ENCODE assay signal across 12 mouse cellular contexts in genomic region chr10:23609270-23609914, GRCm38 (mm10).
DNase-seq lines count a peak whose midpoint lies in the region; ATAC-seq and TF ChIP-seq lines count a peak whose summit lies in the region.
"Had no signal": no experiment of that assay in that cellular context is flagged by ENCODE, and none has a peak within 500 bp of the region (broad histone marks: within the 10 kb centered on the region; RNA-seq: fewer than 3 reads in every experiment).

No protein-coding gene starts in this region.

- no peaks in the 10 kb centered on the region for H3K79me2 ChIP-seq in heart, adult 2 months (replicated peaks; ENCODE audit: control insufficient read depth, insufficient read depth, low read length)

- TF ChIP-seq CTCF in heart, adult 2 months (IDR thresholded peaks at IDR 0.05), result no peak

- no peak for TF ChIP-seq EP300 in heart, adult 2 months (IDR thresholded peaks at IDR 0.05; ENCODE audit: insufficient read depth, low read depth, low read length)

- WGBS in forebrain, embryonic 12.5 days, result 66% methylated on average over 18 of the region's 18 CpGs
- 80% methylated on average over 18 of the region's 18 CpGs for WGBS in forebrain, embryonic 10.5 days
- 65% methylated on average over 18 of the region's 18 CpGs for WGBS in heart, adult 2 months

- DNase-seq in forebrain, embryonic 10.5 days (ENCODE audit: extremely low spot score, low spot score), result no peak
- DNase-seq in right cerebral cortex, adult 18-20 months, result peak; percentile 9
- no peak for DNase-seq in right cerebral cortex, postnatal 4 days
- peak; percentile 32 for DNase-seq in gastrocnemius, postnatal 14 days
- DNase-seq in retina, embryonic 14.5 days (ENCODE audit: low spot score), result peak; percentile 50
- no peak for DNase-seq in ovary, adult 18-20 months (ENCODE audit: low spot score)
- DNase-seq in heart, adult 2 months, result no peak
- DNase-seq: adrenal gland, postnatal 25 days; heart, postnatal 36 days; kidney, adult 9 months had no signal

- no peak overlapping the region for H3K27ac ChIP-seq in forebrain, embryonic 12.5 days
- H3K27ac ChIP-seq in forebrain, embryonic 10.5 days, result no peak overlapping the region
- H3K27ac ChIP-seq in heart, adult 2 months, result no peak overlapping the region

- H3K36me3 ChIP-seq in forebrain, embryonic 12.5 days (replicated peaks), result no peaks in the 10 kb centered on the region
- no peaks in the 10 kb centered on the region for H3K36me3 ChIP-seq in forebrain, embryonic 10.5 days (replicated peaks)
- no peaks in the 10 kb centered on the region for H3K36me3 ChIP-seq in heart, adult 2 months (ENCODE audit: control insufficient read depth, insufficient read depth, low read length)

- no peak overlapping the region for H3K4me3 ChIP-seq in forebrain, embryonic 12.5 days (replicated peaks)
- H3K4me3 ChIP-seq in forebrain, embryonic 10.5 days, result no peak overlapping the region
- no peak overlapping the region for H3K4me3 ChIP-seq in heart, adult 2 months

- ATAC-seq in forebrain, embryonic 12.5 days (ENCODE audit: low FRiP score), result peak; percentile 40; the same call in 1 of the 2 replicates

- H3K9ac ChIP-seq in forebrain, embryonic 12.5 days, result no peak overlapping the region
- H3K9ac ChIP-seq in heart, adult 2 months (ENCODE audit: low read depth, low read length), result no peak overlapping the region
- H3K9ac ChIP-seq: lung, embryonic 14.5 days had no signal

- H3K9me3 ChIP-seq in forebrain, embryonic 12.5 days, result no peaks in the 10 kb centered on the region
- no peaks in the 10 kb centered on the region for H3K9me3 ChIP-seq in forebrain, embryonic 10.5 days

- H3K27me3 ChIP-seq in forebrain, embryonic 12.5 days, result no peaks in the 10 kb centered on the region
- H3K27me3 ChIP-seq in forebrain, embryonic 10.5 days (ENCODE audit: poor library complexity, severe bottlenecking), result no peaks in the 10 kb centered on the region
- H3K27me3 ChIP-seq in heart, adult 2 months (ENCODE audit: control insufficient read depth, insufficient read depth, low read length), result no peaks in the 10 kb centered on the region

- H3K4me1 ChIP-seq in forebrain, embryonic 12.5 days, result peaks cover 6% of the 10 kb centered on the region
- H3K4me1 ChIP-seq in forebrain, embryonic 10.5 days, result peaks cover 13% of the 10 kb centered on the region
- H3K4me1 ChIP-seq in heart, adult 2 months (ENCODE audit: control insufficient read depth, insufficient read depth, low read length), result no peaks in the 10 kb centered on the region; the same call in 1 of the 2 replicates

- intact Hi-C loops in gastrocnemius, postnatal 14 days (cut with DNase I; ENCODE audit: low total_unique reads), result no loop called here
- intact Hi-C loops in heart, adult 2 months (cut with DNase I), result no loop called here

- 0 out of 2 replicates have a peak overlapping the region, but pooled peaks have one; percentile 8 for H3K4me2 ChIP-seq in forebrain, embryonic 12.5 days
- H3K4me2 ChIP-seq: lung, embryonic 14.5 days had no signal

- no peak for TF ChIP-seq POLR2A in heart, adult 2 months (IDR thresholded peaks at IDR 0.05; ENCODE audit: insufficient read depth, low read depth, low read length)

Comparison
In these comparisons a context has a peak if more than half of its experiments do, and no peak if none do; other contexts are left out.
1. DNase-seq: peak in right cerebral cortex, adult 18-20 months (single experiment), gastrocnemius, postnatal 14 days (single experiment) and retina, embryonic 14.5 days (single experiment); none in forebrain, embryonic 10.5 days (single experiment), right cerebral cortex, postnatal 4 days (single experiment), ovary, adult 18-20 months (single experiment) and heart, adult 2 months (0 of 2).